Mouse (Mus musculus): ENCODE measurements around the gene Foxp1. TPM values are rescaled to one million over a fixed set of nuclear protein-coding genes. Genes with fewer than 3 reads are reported as not detected.

The Foxp1 gene
- total and polyA plus RNA-seq, 3 experiments, result 16.1 to 42.0 TPM; not detected in 1

GRCm38 (mm10) chr6:98876401-98876800 is 646.1 kb downstream of the Foxp1 start:
- H3K36me3 ChIP-seq (ENCODE audit: control insufficient read depth in 1 of 2, insufficient read depth in 2 of 2, low read length in 2 of 2), result no peaks in the 10 kb centered on the region
- no peak overlapping the region for H3K27ac ChIP-seq (ENCODE audit: control insufficient read depth, low read depth, low read length)
- H3K9ac ChIP-seq (ENCODE audit: control insufficient read depth, low read depth, low read length, poor library complexity, severe bottlenecking), result no peak overlapping the region
- no peaks in the 10 kb centered on the region for H3K4me1 ChIP-seq (ENCODE audit: control insufficient read depth in 1 of 2, insufficient read depth in 2 of 2, low read length in 2 of 2)
- H3K27me3 ChIP-seq (ENCODE audit: control insufficient read depth in 1 of 2, insufficient read depth in 2 of 2, low read length in 2 of 2), result peaks cover 0 to 2% of the 10 kb centered on the region in 2 experiments; a peak in 2 of 4 replicates
- no peaks in the 10 kb centered on the region for H3K9me3 ChIP-seq (replicated peaks; ENCODE audit: insufficient read depth, low read length)
- no peak for DNase-seq (ENCODE audit: low read depth, low spot score)
- TF ChIP-seq ELF1 (IDR thresholded peaks at IDR 0.05; ENCODE audit: low read depth, low read length) (no peak), ZKSCAN1 (IDR thresholded peaks at IDR 0.05; ENCODE audit: low read depth, low read length) (no peak), NELFE (IDR thresholded peaks at IDR 0.05; ENCODE audit: low read depth, low read length) (no peak), EP300 (IDR thresholded peaks at IDR 0.05; ENCODE audit: low read depth in 1 of 2, low read length in 2 of 2) (no peak), USF1 (IDR thresholded peaks at IDR 0.05; ENCODE audit: low read depth, low read length) (no peak), ZC3H11A (IDR thresholded peaks at IDR 0.05; ENCODE audit: low read depth, low read length) (no peak), SMC3 (IDR thresholded peaks at IDR 0.05; ENCODE audit: low read depth, low read length) (no peak), NRF1 (IDR thresholded peaks at IDR 0.05; ENCODE audit: insufficient read depth, low read depth, low read length, poor library complexity, severe bottlenecking) (no peak), TAL1 (IDR thresholded peaks at IDR 0.05; ENCODE audit: low read length) (no peak), POLR2AphosphoS5 (IDR thresholded peaks at IDR 0.05; ENCODE audit: borderline replicate concordance, low read depth, low read length) (no peak), MAFK (IDR thresholded peaks at IDR 0.05; ENCODE audit: borderline replicate concordance, low read depth, low read length) (no peak), TBP (IDR thresholded peaks at IDR 0.05; ENCODE audit: low read depth, low read length) (no peak), RCOR1 (IDR thresholded peaks at IDR 0.05; ENCODE audit: low read depth, low read length) (no peak), USF2 (IDR thresholded peaks at IDR 0.05; ENCODE audit: borderline replicate concordance in 1 of 2, insufficient read depth in 1 of 2, low read depth in 1 of 2, low read length in 2 of 2) (no peak)
- H3K79me2 ChIP-seq (ENCODE audit: control insufficient read depth, insufficient read depth, low read length, poor library complexity), result no peaks in the 10 kb centered on the region
- H3K4me3 ChIP-seq (ENCODE audit: control insufficient read depth in 1 of 2, insufficient read depth in 1 of 2, low read depth in 2 of 2, low read length in 2 of 2), result no peak overlapping the region

Other genes starting within 250 kb of the Foxp1 start
- not detected in 2 replicates for gene Eif4e3, start 144.1 kb upstream of the Foxp1 start, total RNA-seq (2012; rRNA removed)
- not detected for gene Eif4e3, start 144.1 kb upstream of the Foxp1 start, polyA plus RNA-seq (2012; ENCODE audit: insufficient read depth in 1 of 2, insufficient read length in 2 of 2, low read depth in 1 of 2, low replicate concordance in 2 of 2, missing spikeins in 1 of 2)
- 0.39 and 0.49 TPM in 2 replicates for gene Gm20696, start 144.1 kb upstream of the Foxp1 start, total RNA-seq (2012; rRNA removed)
- under 1 TPM in 1 of 2 experiments, not detected in 1; 0.07 TPM for gene Gm20696, start 144.1 kb upstream of the Foxp1 start, polyA plus RNA-seq (2012; ENCODE audit: insufficient read depth in 1 of 2, insufficient read length in 2 of 2, low read depth in 1 of 2, low replicate concordance in 2 of 2, missing spikeins in 1 of 2)
- not detected in 2 replicates for gene Gpr27, start 170.0 kb upstream of the Foxp1 start, total RNA-seq (2012; rRNA removed)
- gene Gpr27, start 170.0 kb upstream of the Foxp1 start, polyA plus RNA-seq (2012; ENCODE audit: insufficient read depth in 1 of 2, insufficient read length in 2 of 2, low read depth in 1 of 2, low replicate concordance in 2 of 2, missing spikeins in 1 of 2), result not detected
- gene Prok2, start 203.7 kb upstream of the Foxp1 start, total RNA-seq (2012; rRNA removed), result not detected in 2 replicates
- gene Prok2, start 203.7 kb upstream of the Foxp1 start, polyA plus RNA-seq (2012; ENCODE audit: insufficient read depth in 1 of 2, insufficient read length in 2 of 2, low read depth in 1 of 2, low replicate concordance in 2 of 2, missing spikeins in 1 of 2), result not detected

All from MEL (cell line).